Comparison of ENCODE assay signal across 21 mouse cellular contexts in the genomic region with DNA sequence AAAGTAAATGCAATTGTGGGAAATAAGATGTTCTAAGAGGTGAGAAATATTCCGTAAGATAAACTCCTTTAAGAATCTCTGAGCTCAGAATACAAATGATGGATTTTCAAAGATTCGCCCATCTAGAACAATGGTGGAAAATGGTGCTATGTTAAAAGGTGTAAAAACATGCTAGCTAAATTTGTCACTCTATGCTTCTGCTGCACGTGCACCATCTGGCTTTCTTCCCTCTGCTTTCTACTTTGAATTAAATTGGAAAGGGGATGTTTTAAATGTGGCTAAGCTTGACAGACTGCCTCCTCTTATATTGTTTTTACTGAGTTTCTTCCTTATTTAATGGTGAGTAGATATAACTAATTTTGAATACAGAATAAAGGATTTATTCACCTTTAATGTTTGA.
"Had no signal": no experiment of that assay in that cellular context is flagged by ENCODE, and none has a peak within 500 bp of the region (broad histone marks: within the 10 kb centered on the region; RNA-seq: fewer than 3 reads in every experiment).

No protein-coding gene starts in this region.

- H3K9me3 ChIP-seq: limb, embryonic 12.5 days; limb, embryonic 15.5 days; megakaryocyte, embryonic 14.5 days; midbrain, embryonic 10.5 days; midbrain, embryonic 13.5 days had no signal

- H3K36me3 ChIP-seq: limb, embryonic 12.5 days; limb, embryonic 15.5 days; midbrain, embryonic 10.5 days; midbrain, embryonic 13.5 days had no signal

- H3K4me3 ChIP-seq: layer of hippocampus, adult 2 months; left cerebral cortex, adult 2 months; limb, embryonic 12.5 days; limb, embryonic 15.5 days; megakaryocyte, embryonic 14.5 days; midbrain, embryonic 10.5 days; midbrain, embryonic 13.5 days had no signal

- H3K27me3 ChIP-seq: limb, embryonic 12.5 days; limb, embryonic 15.5 days; megakaryocyte, embryonic 14.5 days; midbrain, embryonic 13.5 days had no signal

- H3K27ac ChIP-seq: kidney, postnatal 0 days; layer of hippocampus, adult 2 months; left cerebral cortex, adult 2 months; limb, embryonic 12.5 days; limb, embryonic 15.5 days; liver, embryonic 14.5 days; midbrain, embryonic 10.5 days; midbrain, embryonic 13.5 days; stomach, postnatal 0 days had no signal

- DNase-seq: kidney, adult 18-20 months; kidney, adult 9 months; kidney, postnatal 25 days; layer of hippocampus, adult 9-11 months; liver, postnatal 0 days; lung, embryonic 14.5 days; lung, postnatal 36 days; thymus, postnatal 25 days had no signal

- H3K9ac ChIP-seq: limb, embryonic 12.5 days; limb, embryonic 15.5 days; liver, embryonic 14.5 days; liver, postnatal 0 days; lung, embryonic 14.5 days; midbrain, embryonic 13.5 days had no signal

- H3K4me1 ChIP-seq: limb, embryonic 12.5 days; limb, embryonic 15.5 days; megakaryocyte, embryonic 14.5 days; midbrain, embryonic 10.5 days; midbrain, embryonic 13.5 days had no signal

- H3K4me2 ChIP-seq: limb, embryonic 12.5 days; limb, embryonic 15.5 days; liver, embryonic 11.5 days; lung, embryonic 14.5 days; midbrain, embryonic 13.5 days had no signal

- ATAC-seq: intestine, embryonic 16.5 days; liver, postnatal 0 days; lung, postnatal 0 days; midbrain, embryonic 13.5 days had no signal
